Mouse (Mus musculus) CH12.LX (cell line): ENCODE results near the gene Haghl. TPM values are rescaled to one million over a fixed set of nuclear protein-coding genes. Genes with fewer than 3 reads are reported as not detected.
"Not testable (repeated sequence)": the region's sequence is repeated elsewhere in the genome, so short reads cannot be mapped to it uniquely, and the experiment has no call there.

Experiments used
- DNase-seq: peaks from one replicate; pipeline ENCODE4 v3.0.0-alpha.2; 2013; ENCODE audit errors: extremely low read depth
- H3K27ac ChIP-seq: 2 replicates; pipeline ENCODE4 v1.5.1; 2012; ENCODE audit warnings: low read depth, mild to moderate bottlenecking, control low read depth, moderate library complexity; ENCODE audit not compliant: insufficient read depth
- H3K27me3 ChIP-seq: replicated peaks from 2 replicates; pipeline ENCODE3; 2012; ENCODE audit warnings: inconsistent platforms
- H3K36me3 ChIP-seq, 2 experiments: replicated peaks in 1 of 2; 2 replicates each; pipeline versions ENCODE3 to v1.6.1; 2012; ENCODE audit warnings: inconsistent platforms in 1 of 2, low read length in 1 of 2, mild to moderate bottlenecking in 1 of 2, mixed read lengths in 1 of 2, moderate library complexity in 1 of 2; ENCODE audit not compliant: control insufficient read depth in 1 of 2, insufficient read depth in 1 of 2
- H3K4me1 ChIP-seq, 2 experiments: 2 replicates each; pipeline ENCODE4 v1.6.1; 2012; ENCODE audit warnings: inconsistent platforms in 1 of 2, moderate library complexity in 1 of 2; ENCODE audit not compliant: insufficient read depth in 2 of 2, control insufficient read depth in 1 of 2
- H3K4me2 ChIP-seq: 2 replicates; pipeline ENCODE4 v1.6.1; 2012; ENCODE audit warnings: low read depth, mild to moderate bottlenecking, control low read depth; ENCODE audit not compliant: poor library complexity, insufficient read depth, severe bottlenecking
- H3K4me3 ChIP-seq, 3 experiments: fragments of 150-350 bp in 1 of 3; sonication (generic) in 1 of 3; replicated peaks in 1 of 3; 2 replicates each; pipeline versions ENCODE3 to v1.5.1; 2011 to 2012; ENCODE audit warnings: low read depth in 2 of 3, low read length in 2 of 3, mild to moderate bottlenecking in 2 of 3, moderate library complexity in 2 of 3, control low read depth in 1 of 3, improper control_type of control experiment in 1 of 3, inconsistent platforms in 1 of 3, mixed read lengths in 1 of 3; ENCODE audit not compliant: poor library complexity in 1 of 3
- H3K79me2 ChIP-seq: replicated peaks from 2 replicates; pipeline ENCODE4 v1.6.1; 2012; ENCODE audit warnings: mild to moderate bottlenecking, moderate library complexity; ENCODE audit not compliant: control insufficient read depth, poor library complexity, insufficient read depth, severe bottlenecking; ENCODE audit errors: extremely low read depth
- H3K9ac ChIP-seq: 2 replicates; pipeline ENCODE4 v1.6.1; 2012; ENCODE audit warnings: low read depth, mild to moderate bottlenecking, control low read depth, moderate library complexity; ENCODE audit not compliant: insufficient read depth
- H3K9me3 ChIP-seq: replicated peaks from 2 replicates; pipeline ENCODE3; 2012; ENCODE audit warnings: low read length, inconsistent platforms, mixed read lengths
- BHLHE40 ChIP-seq: IDR thresholded peaks from 2 replicates; pipeline ENCODE4 v1.6.1; 2011; ENCODE audit warnings: mild to moderate bottlenecking, low read depth, low read length, improper control_type of control experiment
- CHD1 ChIP-seq: IDR thresholded peaks from 2 replicates; pipeline ENCODE4 v1.6.1; 2012; ENCODE audit warnings: low read depth, low read length, improper control_type of control experiment, inconsistent platforms
- CHD2 ChIP-seq: IDR thresholded peaks from 2 replicates; pipeline ENCODE4 v1.6.1; 2011; ENCODE audit warnings: low read length, improper control_type of control experiment
- CTCF ChIP-seq, 2 experiments: IDR thresholded peaks in 1 of 2; conservative IDR thresholded peaks in 1 of 2; 2 replicates each; pipeline ENCODE4 v1.5.1; 2011 to 2012; ENCODE audit warnings: low read depth in 2 of 2, low read length in 2 of 2, improper control_type of control experiment in 1 of 2, inconsistent platforms in 1 of 2, mild to moderate bottlenecking in 1 of 2, moderate library complexity in 1 of 2
- HCFC1 ChIP-seq: IDR thresholded peaks from 2 replicates; pipeline ENCODE4 v1.6.1; 2012; ENCODE audit warnings: low read depth, mild to moderate bottlenecking, inconsistent platforms, low read length, improper control_type of control experiment
- IRF4 ChIP-seq: IDR thresholded peaks from 2 replicates; pipeline ENCODE4 v1.6.1; 2014; ENCODE audit warnings: low read depth, mild to moderate bottlenecking, inconsistent platforms, low read length, improper control_type of control experiment
- JUN ChIP-seq: IDR thresholded peaks from 2 replicates; pipeline ENCODE4 v1.6.1; 2011; ENCODE audit warnings: low read depth, mild to moderate bottlenecking, low read length, improper control_type of control experiment, moderate library complexity; ENCODE audit not compliant: insufficient read depth
- JUND ChIP-seq: conservative IDR thresholded peaks from 2 replicates; pipeline ENCODE4 v1.6.1; 2011; ENCODE audit warnings: low read depth, low read length, improper control_type of control experiment
- KAT2A ChIP-seq: IDR thresholded peaks from 2 replicates; pipeline ENCODE4 v1.6.1; 2012; ENCODE audit warnings: low read length, improper control_type of control experiment, inconsistent platforms; ENCODE audit not compliant: insufficient replicate concordance
- MAZ ChIP-seq: IDR thresholded peaks from 2 replicates; pipeline ENCODE4 v1.6.1; 2012; ENCODE audit warnings: low read depth, mild to moderate bottlenecking, inconsistent platforms, low read length, improper control_type of control experiment, moderate library complexity
- MXI1 ChIP-seq: IDR thresholded peaks from 2 replicates; pipeline ENCODE4 v1.6.1; 2011; ENCODE audit warnings: mild to moderate bottlenecking, low read depth, low read length, improper control_type of control experiment
- MYC ChIP-seq: IDR thresholded peaks from 2 replicates; pipeline ENCODE4 v1.6.1; 2011; ENCODE audit warnings: low read depth, mild to moderate bottlenecking, improper control_type of control experiment, low read length
- NELFE ChIP-seq: IDR thresholded peaks from 2 replicates; pipeline ENCODE4 v1.6.1; 2011; ENCODE audit warnings: low read depth, low read length, improper control_type of control experiment
- NRF1 ChIP-seq: IDR thresholded peaks from 2 replicates; pipeline ENCODE4 v1.6.1; 2014; ENCODE audit warnings: low read depth, mild to moderate bottlenecking, inconsistent platforms, low read length, improper control_type of control experiment, moderate library complexity
- POLR2A ChIP-seq: IDR thresholded peaks from 2 replicates; pipeline ENCODE4 v1.6.1; 2011; ENCODE audit warnings: low read depth, mild to moderate bottlenecking, improper control_type of control experiment, low read length
- POLR2AphosphoS2 ChIP-seq: IDR thresholded peaks from 2 replicates; pipeline ENCODE4 v1.6.1; 2011; ENCODE audit warnings: low read depth, low read length, improper control_type of control experiment
- SIN3A ChIP-seq: IDR thresholded peaks from 2 replicates; pipeline ENCODE4 v1.6.1; 2012; ENCODE audit warnings: low read length, improper control_type of control experiment, inconsistent platforms
- SMC3 ChIP-seq: IDR thresholded peaks from 2 replicates; pipeline ENCODE4 v1.6.1; 2011; ENCODE audit warnings: low read depth, low read length, improper control_type of control experiment
- USF2 ChIP-seq: conservative IDR thresholded peaks from 2 replicates; pipeline ENCODE4 v1.6.1; 2011; ENCODE audit warnings: low read depth, low read length, improper control_type of control experiment
- ZC3H11A ChIP-seq: IDR thresholded peaks from 2 replicates; pipeline ENCODE4 v1.6.1; 2012; ENCODE audit warnings: low read depth, mild to moderate bottlenecking, inconsistent platforms, low read length, improper control_type of control experiment
- ZKSCAN1 ChIP-seq: IDR thresholded peaks from 2 replicates; pipeline ENCODE4 v1.6.1; 2012; ENCODE audit warnings: low read depth, inconsistent platforms, low read length, improper control_type of control experiment, borderline replicate concordance
- ZMIZ1 ChIP-seq: IDR thresholded peaks from 2 replicates; pipeline ENCODE4 v1.6.1; 2012; ENCODE audit warnings: low read depth, mild to moderate bottlenecking, inconsistent platforms, low read length, improper control_type of control experiment
- ZNF384 ChIP-seq: IDR thresholded peaks from 2 replicates; pipeline ENCODE4 v1.6.1; 2012; ENCODE audit warnings: low read depth, low read length, improper control_type of control experiment, inconsistent platforms
- dilution Hi-C: fragments of 300-500 bp; cut with MboI; formaldehyde crosslinking; loops from 2 replicates; pipeline ENCODE4 v1.14.3; 2020; ENCODE audit warnings: low sequenced_read_pairs; ENCODE audit not compliant: extremely low pct_unique_long_range_greater_than_20kb, extremely low pct_ligation_motif_present
- in situ Hi-C: fragments of 300-500 bp; cut with MboI; formaldehyde crosslinking; loops from 3 replicates; pipeline ENCODE4 v1.14.3; 2019; ENCODE audit warnings: low sequenced_read_pairs, low pct_ligation_motif_present, low pct_unique_long_range_greater_than_20kb, mixed read lengths
- polyA plus RNA-seq: library from polyadenylated mRNA; unstranded; fragments of >175 nt; gene quantifications from 2 replicates; pipeline ENCODE4 v1.2.1, GENCODE M21; 2012; ENCODE audit warnings: low read depth; ENCODE audit not compliant: insufficient read length
- total RNA-seq, 2 experiments: library from RNA; depleted of rRNA; stranded (reverse); fragments of 300-350 nt in 1 of 2; fragments of >200 nt in 1 of 2; gene quantifications; 2 replicates each; pipeline ENCODE4 v1.2.3; 2012 to 2014

Haghl gene
- total and polyA plus RNA-seq, 3 experiments = 7.4 to 16.0 (median 7.8) TPM

- dilution Hi-C loops (no loop called here), in situ Hi-C loops (no loop called here)
- Histone ChIP-seq H3K27ac (no peak overlapping the region), H3K4me3 (no peak overlapping the region), H3K4me1 (no peaks in the 10 kb centered on the region), H3K4me2 (no peak overlapping the region), H3K27me3 (peaks cover 80% of the 10 kb centered on the region), H3K36me3 (no peaks in the 10 kb centered on the region), H3K79me2 (no peaks in the 10 kb centered on the region), H3K9me3 (no peaks in the 10 kb centered on the region), H3K9ac (no peak overlapping the region)
- TF ChIP-seq POLR2AphosphoS2 (no peak), CTCF (conservative IDR thresholded peaks at IDR 0.05 in 1 of 2, IDR thresholded peaks at IDR 0.05 in 1 of 2; ENCODE audit: low read depth in 2 of 2, low read length in 2 of 2) (no peak), ZMIZ1 (no peak), MAZ (no peak), NELFE (no peak), ZKSCAN1 (no peak), JUN (no peak), IRF4 (no peak), ZNF384 (no peak)
- DNase-seq = no peak
These were observed 41.6 kb downstream of the Haghl start for GRCm38 (mm10) chr17:25743831-25744230.

- not testable (repeated sequence) for H3K36me3 ChIP-seq
These were observed 44.0 kb downstream of the Haghl start for GRCm38 (mm10) chr17:25741471-25741870.

GRCm38 (mm10) chr17:25738861-25739260 lies 46.6 kb downstream of the Haghl start:
- no peak overlapping the region for H3K27ac ChIP-seq
- TF ChIP-seq MYC (no peak), BHLHE40 (no peak), ZC3H11A (no peak), CHD2 (no peak), JUN (no peak), ZNF384 (no peak), NRF1 (no peak), IRF4 (no peak), SMC3 (no peak), POLR2A (no peak), HCFC1 (no peak), MXI1 (no peak), SIN3A (no peak), KAT2A (no peak), CHD1 (no peak), USF2 (no peak), JUND (no peak), POLR2AphosphoS2 (no peak)
- TF ChIP-seq, all 38 proteins: peak for 0
- in situ Hi-C loops = loop anchor here (10.0 kb wide), 1 partner anchor 56 kb away; the partner anchor contains the start of genes AC134908.4, Fam173a and Metrn
- Histone ChIP-seq H3K4me3 (no peak overlapping the region), H3K27me3 (peaks cover 80% of the 10 kb centered on the region), H3K79me2 (no peaks in the 10 kb centered on the region), H3K9ac (no peak overlapping the region), H3K36me3 (no peaks in the 10 kb centered on the region), H3K9me3 (no peaks in the 10 kb centered on the region), H3K4me2 (no peak overlapping the region), H3K4me1 (no peaks in the 10 kb centered on the region)
- dilution Hi-C loops = no loop called here
- no peak for DNase-seq

More at GRCm38 (mm10) chr17:25741471-25741870, 44.0 kb downstream of the Haghl start:
- H3K27ac ChIP-seq, H3K4me2 ChIP-seq, DNase-seq, H3K9ac ChIP-seq, H3K9me3 ChIP-seq, H3K79me2 ChIP-seq, H3K4me1 ChIP-seq, dilution Hi-C loops, in situ Hi-C loops, H3K4me3 ChIP-seq: not testable (repeated sequence)
- peaks cover 84% of the 10 kb centered on the region for H3K27me3 ChIP-seq
